Mouse (Mus musculus) CH12.LX (cell line): Measurements from ENCODE around the gene Ank3. TPM values are rescaled to one million over a fixed set of nuclear protein-coding genes. Genes with fewer than 3 reads are reported as not detected.

Source experiments
- DNase-seq: peaks from one replicate; pipeline ENCODE4 v3.0.0-alpha.2; 2013; ENCODE audit errors: extremely low read depth
- H3K27ac ChIP-seq: 2 replicates; pipeline ENCODE4 v1.5.1; 2012; ENCODE audit warnings: low read depth, mild to moderate bottlenecking, control low read depth, moderate library complexity; ENCODE audit not compliant: insufficient read depth
- H3K27me3 ChIP-seq: replicated peaks from 2 replicates; pipeline ENCODE3; 2012; ENCODE audit warnings: inconsistent platforms
- H3K36me3 ChIP-seq, 2 experiments: replicated peaks in 1 of 2; 2 replicates each; pipeline versions ENCODE3 to v1.6.1; 2012; ENCODE audit warnings: inconsistent platforms in 1 of 2, low read length in 1 of 2, mild to moderate bottlenecking in 1 of 2, mixed read lengths in 1 of 2, moderate library complexity in 1 of 2; ENCODE audit not compliant: control insufficient read depth in 1 of 2, insufficient read depth in 1 of 2
- H3K4me1 ChIP-seq, 2 experiments: 2 replicates each; pipeline ENCODE4 v1.6.1; 2012; ENCODE audit warnings: inconsistent platforms in 1 of 2, moderate library complexity in 1 of 2; ENCODE audit not compliant: insufficient read depth in 2 of 2, control insufficient read depth in 1 of 2
- H3K4me2 ChIP-seq: 2 replicates; pipeline ENCODE4 v1.6.1; 2012; ENCODE audit warnings: low read depth, mild to moderate bottlenecking, control low read depth; ENCODE audit not compliant: poor library complexity, insufficient read depth, severe bottlenecking
- H3K4me3 ChIP-seq, 3 experiments: fragments of 150-350 bp in 1 of 3; sonication (generic) in 1 of 3; replicated peaks in 1 of 3; 2 replicates each; pipeline versions ENCODE3 to v1.5.1; 2011 to 2012; ENCODE audit warnings: low read depth in 2 of 3, low read length in 2 of 3, mild to moderate bottlenecking in 2 of 3, moderate library complexity in 2 of 3, control low read depth in 1 of 3, improper control_type of control experiment in 1 of 3, inconsistent platforms in 1 of 3, mixed read lengths in 1 of 3; ENCODE audit not compliant: poor library complexity in 1 of 3
- H3K79me2 ChIP-seq: replicated peaks from 2 replicates; pipeline ENCODE4 v1.6.1; 2012; ENCODE audit warnings: mild to moderate bottlenecking, moderate library complexity; ENCODE audit not compliant: control insufficient read depth, poor library complexity, insufficient read depth, severe bottlenecking; ENCODE audit errors: extremely low read depth
- H3K9ac ChIP-seq: 2 replicates; pipeline ENCODE4 v1.6.1; 2012; ENCODE audit warnings: low read depth, mild to moderate bottlenecking, control low read depth, moderate library complexity; ENCODE audit not compliant: insufficient read depth
- H3K9me3 ChIP-seq: replicated peaks from 2 replicates; pipeline ENCODE3; 2012; ENCODE audit warnings: low read length, inconsistent platforms, mixed read lengths
- BHLHE40 ChIP-seq: IDR thresholded peaks from 2 replicates; pipeline ENCODE4 v1.6.1; 2011; ENCODE audit warnings: mild to moderate bottlenecking, low read depth, low read length, improper control_type of control experiment
- CHD2 ChIP-seq: IDR thresholded peaks from 2 replicates; pipeline ENCODE4 v1.6.1; 2011; ENCODE audit warnings: low read length, improper control_type of control experiment
- CTCF ChIP-seq, 2 experiments: IDR thresholded peaks in 1 of 2; conservative IDR thresholded peaks in 1 of 2; 2 replicates each; pipeline ENCODE4 v1.5.1; 2011 to 2012; ENCODE audit warnings: low read depth in 2 of 2, low read length in 2 of 2, improper control_type of control experiment in 1 of 2, inconsistent platforms in 1 of 2, mild to moderate bottlenecking in 1 of 2, moderate library complexity in 1 of 2
- E2F4 ChIP-seq: IDR thresholded peaks from 2 replicates; pipeline ENCODE4 v1.6.1; 2011; ENCODE audit warnings: low read depth, low read length, improper control_type of control experiment; ENCODE audit not compliant: insufficient replicate concordance
- ELF1 ChIP-seq: IDR thresholded peaks from 2 replicates; pipeline ENCODE4 v1.6.1; 2014; ENCODE audit warnings: low read depth, mild to moderate bottlenecking, inconsistent platforms, low read length, improper control_type of control experiment
- ETS1 ChIP-seq: conservative IDR thresholded peaks from 2 replicates; pipeline ENCODE4 v1.6.1; 2012; ENCODE audit warnings: low read depth, mild to moderate bottlenecking, inconsistent platforms, low read length, improper control_type of control experiment, moderate library complexity
- GABPA ChIP-seq: IDR thresholded peaks from 2 replicates; pipeline ENCODE4 v1.6.1; 2012; ENCODE audit warnings: low read depth, low read length, improper control_type of control experiment, inconsistent platforms; ENCODE audit not compliant: insufficient replicate concordance
- HCFC1 ChIP-seq: IDR thresholded peaks from 2 replicates; pipeline ENCODE4 v1.6.1; 2012; ENCODE audit warnings: low read depth, mild to moderate bottlenecking, inconsistent platforms, low read length, improper control_type of control experiment
- JUND ChIP-seq: conservative IDR thresholded peaks from 2 replicates; pipeline ENCODE4 v1.6.1; 2011; ENCODE audit warnings: low read depth, low read length, improper control_type of control experiment
- KAT2A ChIP-seq: IDR thresholded peaks from 2 replicates; pipeline ENCODE4 v1.6.1; 2012; ENCODE audit warnings: low read length, improper control_type of control experiment, inconsistent platforms; ENCODE audit not compliant: insufficient replicate concordance
- MAX ChIP-seq: IDR thresholded peaks from 2 replicates; pipeline ENCODE4 v1.6.1; 2011; ENCODE audit warnings: low read length, improper control_type of control experiment
- MXI1 ChIP-seq: IDR thresholded peaks from 2 replicates; pipeline ENCODE4 v1.6.1; 2011; ENCODE audit warnings: mild to moderate bottlenecking, low read depth, low read length, improper control_type of control experiment
- NRF1 ChIP-seq: IDR thresholded peaks from 2 replicates; pipeline ENCODE4 v1.6.1; 2014; ENCODE audit warnings: low read depth, mild to moderate bottlenecking, inconsistent platforms, low read length, improper control_type of control experiment, moderate library complexity
- PAX5 ChIP-seq: IDR thresholded peaks from 2 replicates; pipeline ENCODE4 v1.6.1; 2012; ENCODE audit warnings: low read length, inconsistent platforms, mixed read lengths
- POLR2AphosphoS2 ChIP-seq: IDR thresholded peaks from 2 replicates; pipeline ENCODE4 v1.6.1; 2011; ENCODE audit warnings: low read depth, low read length, improper control_type of control experiment
- SIN3A ChIP-seq: IDR thresholded peaks from 2 replicates; pipeline ENCODE4 v1.6.1; 2012; ENCODE audit warnings: low read length, improper control_type of control experiment, inconsistent platforms
- TBP ChIP-seq: conservative IDR thresholded peaks from 2 replicates; pipeline ENCODE4 v1.6.1; 2011; ENCODE audit warnings: low read depth, low read length, improper control_type of control experiment
- UBTF ChIP-seq: IDR thresholded peaks from 2 replicates; pipeline ENCODE4 v1.6.1; 2012; ENCODE audit warnings: low read depth, mild to moderate bottlenecking, inconsistent platforms, low read length, improper control_type of control experiment, moderate library complexity
- ZKSCAN1 ChIP-seq: IDR thresholded peaks from 2 replicates; pipeline ENCODE4 v1.6.1; 2012; ENCODE audit warnings: low read depth, inconsistent platforms, low read length, improper control_type of control experiment, borderline replicate concordance
- ZNF384 ChIP-seq: IDR thresholded peaks from 2 replicates; pipeline ENCODE4 v1.6.1; 2012; ENCODE audit warnings: low read depth, low read length, improper control_type of control experiment, inconsistent platforms
- dilution Hi-C: fragments of 300-500 bp; cut with MboI; formaldehyde crosslinking; loops from 2 replicates; pipeline ENCODE4 v1.14.3; 2020; ENCODE audit warnings: low sequenced_read_pairs; ENCODE audit not compliant: extremely low pct_unique_long_range_greater_than_20kb, extremely low pct_ligation_motif_present
- in situ Hi-C: fragments of 300-500 bp; cut with MboI; formaldehyde crosslinking; loops from 3 replicates; pipeline ENCODE4 v1.14.3; 2019; ENCODE audit warnings: low sequenced_read_pairs, low pct_ligation_motif_present, low pct_unique_long_range_greater_than_20kb, mixed read lengths
- polyA plus RNA-seq: library from polyadenylated mRNA; unstranded; fragments of >175 nt; gene quantifications from 2 replicates; pipeline ENCODE4 v1.2.1, GENCODE M21; 2012; ENCODE audit warnings: low read depth; ENCODE audit not compliant: insufficient read length
- total RNA-seq, 2 experiments: library from RNA; depleted of rRNA; stranded (reverse); fragments of 300-350 nt in 1 of 2; fragments of >200 nt in 1 of 2; gene quantifications; 2 replicates each; pipeline ENCODE4 v1.2.3; 2012 to 2014

Gene Ank3
- total and polyA plus RNA-seq, 3 experiments = 4.7 to 8.3 (median 6.2) TPM

DNA sequence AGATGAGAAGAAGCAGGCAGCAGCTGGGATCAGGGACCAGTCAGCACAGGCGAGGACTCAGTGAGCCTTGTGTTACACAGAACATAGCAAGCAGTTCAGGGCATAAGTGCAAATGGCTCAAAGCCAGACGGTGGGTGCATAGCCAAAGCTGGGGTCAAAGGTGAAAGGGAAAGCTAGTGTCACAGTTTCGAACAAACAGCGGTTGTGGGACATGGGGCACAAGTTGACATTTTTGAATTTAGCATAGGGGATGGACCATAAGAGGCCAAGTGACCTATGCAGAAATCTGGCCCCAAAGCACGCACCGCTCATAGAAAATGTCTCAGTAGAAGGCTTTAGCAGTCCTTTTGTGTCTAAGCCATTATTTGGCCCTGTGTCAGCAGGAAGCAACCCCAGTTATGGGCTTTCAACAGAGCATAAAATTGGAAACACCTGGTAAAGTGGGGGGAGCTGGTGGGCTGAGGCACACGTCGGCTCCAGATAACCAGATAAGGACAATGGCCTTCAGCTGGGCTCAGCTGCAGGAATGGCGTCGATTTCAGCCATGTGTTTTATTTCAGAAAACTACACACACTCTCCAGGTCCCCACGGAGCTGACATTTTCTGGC is 185.4 kb downstream of the Ank3 start:
- Histone ChIP-seq H3K4me2 (no peak overlapping the region), H3K27me3 (no peaks in the 10 kb centered on the region), H3K27ac (no peak overlapping the region), H3K9me3 (no peaks in the 10 kb centered on the region), H3K4me3 (no peak overlapping the region), H3K4me1 (peaks cover 0 to 17% of the 10 kb centered on the region in 2 experiments; a peak in 2 of 4 replicates), H3K9ac (no peak overlapping the region), H3K36me3 (peaks cover 0 to 10% of the 10 kb centered on the region in 2 experiments), H3K79me2 (no peaks in the 10 kb centered on the region)
- in situ Hi-C loops = no loop called here
- dilution Hi-C loops = no loop called here
- DNase-seq = no peak
- no peak for TF ChIP-seq UBTF
- no peak for TF ChIP-seq BHLHE40
- TF ChIP-seq KAT2A = no peak
- TF ChIP-seq POLR2AphosphoS2 = no peak
- TF ChIP-seq ZNF384 = no peak
- no peak for TF ChIP-seq TBP
- no peak for TF ChIP-seq CHD2
- no peak for TF ChIP-seq E2F4
- no peak for TF ChIP-seq CTCF (conservative IDR thresholded peaks at IDR 0.05 in 1 of 2, IDR thresholded peaks at IDR 0.05 in 1 of 2; ENCODE audit: low read depth in 2 of 2, low read length in 2 of 2)
- no peak for TF ChIP-seq GABPA
- TF ChIP-seq SIN3A = no peak
- no peak for TF ChIP-seq MAX
- TF ChIP-seq NRF1 = no peak

DNA sequence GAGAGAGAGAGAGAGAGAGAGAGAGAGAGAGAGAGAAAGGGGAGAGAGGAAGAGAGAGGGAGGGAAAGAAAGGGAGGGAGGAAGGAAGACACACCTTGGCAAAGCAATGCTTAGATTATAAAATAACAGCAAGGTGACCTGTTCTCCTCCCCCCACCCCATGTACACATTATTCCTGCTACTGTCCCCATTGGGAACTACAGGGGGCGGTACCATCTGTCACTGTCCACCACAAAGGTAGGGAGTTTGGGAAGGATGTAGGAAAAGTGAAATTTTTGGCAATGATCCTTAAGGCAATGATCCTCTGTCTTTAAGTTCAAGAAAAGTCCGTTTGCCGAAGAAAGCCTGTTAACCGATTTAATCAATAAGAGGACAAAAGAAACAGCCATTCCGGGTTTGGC is 186.0 kb downstream of the Ank3 start:
- no peak overlapping the region for H3K4me3 ChIP-seq
- in situ Hi-C loops = no loop called here
- no peak overlapping the region for H3K27ac ChIP-seq
- no peak overlapping the region for H3K4me2 ChIP-seq
- DNase-seq = no peak
- H3K4me1 ChIP-seq = peaks cover 0 to 17% of the 10 kb centered on the region in 2 experiments; a peak in 2 of 4 replicates
- no peak for TF ChIP-seq JUND
- no peak for TF ChIP-seq ELF1
- no peak for TF ChIP-seq MXI1
- no peak for TF ChIP-seq ETS1
- no peak for TF ChIP-seq KAT2A
- no peak for TF ChIP-seq CHD2
- no peak for TF ChIP-seq NRF1
- TF ChIP-seq ZKSCAN1 = no peak
- TF ChIP-seq PAX5 = no peak
- no peak for TF ChIP-seq HCFC1
- TF ChIP-seq BHLHE40 = no peak
- TF ChIP-seq, all 38 proteins: peak for 0
- H3K9me3 ChIP-seq = no peaks in the 10 kb centered on the region
- H3K79me2 ChIP-seq = no peaks in the 10 kb centered on the region
- dilution Hi-C loops = no loop called here
- H3K27me3 ChIP-seq = no peaks in the 10 kb centered on the region
- H3K36me3 ChIP-seq = peaks cover 0 to 11% of the 10 kb centered on the region in 2 experiments
- H3K9ac ChIP-seq = no peak overlapping the region
